Mouse (Mus musculus) forebrain, embryonic 13.5 days (tissue): ENCODE results near the gene Mapkapk2. TPM values are rescaled to one million over a fixed set of nuclear protein-coding genes. Genes with fewer than 3 reads are reported as not detected.
"Not testable (repeated sequence)": the region's sequence is repeated elsewhere in the genome, so short reads cannot be mapped to it uniquely, and the experiment has no call there.

Experiments
- ATAC-seq: fragments of 200-750 bp; cut with Nextera tagmentation; 2 replicates; pipeline ENCODE4 v1.8.0; 2017
- H3K27ac ChIP-seq: fragments of 300-500 bp; sonication (generic); 2 replicates; pipeline ENCODE4 v1.5.1; 2015; ENCODE audit warnings: inconsistent platforms, mild to moderate bottlenecking, moderate library complexity
- H3K27me3 ChIP-seq: fragments of 300-500 bp; sonication (generic); 2 replicates; pipeline ENCODE4 v1.6.1; 2015; ENCODE audit warnings: mild to moderate bottlenecking, inconsistent platforms
- H3K36me3 ChIP-seq: fragments of 300-500 bp; sonication (generic); 2 replicates; pipeline ENCODE4 v1.6.1; 2015; ENCODE audit warnings: mild to moderate bottlenecking, inconsistent platforms; ENCODE audit not compliant: poor library complexity, severe bottlenecking
- H3K4me1 ChIP-seq: fragments of 300-500 bp; sonication (generic); 2 replicates; pipeline ENCODE4 v1.6.1; 2015; ENCODE audit warnings: inconsistent platforms
- H3K4me2 ChIP-seq: fragments of 300-500 bp; sonication (generic); 2 replicates; pipeline ENCODE4 v1.6.1; 2015; ENCODE audit warnings: inconsistent platforms, mild to moderate bottlenecking, moderate library complexity
- H3K4me3 ChIP-seq: fragments of 300-500 bp; sonication (generic); 2 replicates; pipeline ENCODE4 v1.5.1; 2015; ENCODE audit warnings: mild to moderate bottlenecking, inconsistent platforms
- H3K9ac ChIP-seq: fragments of 300-500 bp; sonication (generic); 2 replicates; pipeline ENCODE4 v1.6.1; 2015; ENCODE audit warnings: mild to moderate bottlenecking, inconsistent platforms
- H3K9me3 ChIP-seq: fragments of 300-500 bp; sonication (generic); replicated peaks from 2 replicates; pipeline ENCODE4 v1.6.1; 2016; ENCODE audit warnings: inconsistent platforms
- WGBS: fragments of 180-500 bp; shearing (Covaris S2); methylation state at CpG from one replicate; pipeline ENCODE4 v1.1.7; 2015; 5-methylcytosine and 5-hydroxymethylcytosine counted together
- polyA plus RNA-seq: library from polyadenylated mRNA; unstranded; fragments of >200 nt; fragmentation: Nextera tagmentation; extraction: Ambion mirVana; gene quantifications from 2 replicates; pipeline ENCODE4 v1.2.1, GENCODE M21; 2015

Gene Mapkapk2
- 28.4 and 30.5 TPM in 2 replicates for polyA plus RNA-seq

DNA sequence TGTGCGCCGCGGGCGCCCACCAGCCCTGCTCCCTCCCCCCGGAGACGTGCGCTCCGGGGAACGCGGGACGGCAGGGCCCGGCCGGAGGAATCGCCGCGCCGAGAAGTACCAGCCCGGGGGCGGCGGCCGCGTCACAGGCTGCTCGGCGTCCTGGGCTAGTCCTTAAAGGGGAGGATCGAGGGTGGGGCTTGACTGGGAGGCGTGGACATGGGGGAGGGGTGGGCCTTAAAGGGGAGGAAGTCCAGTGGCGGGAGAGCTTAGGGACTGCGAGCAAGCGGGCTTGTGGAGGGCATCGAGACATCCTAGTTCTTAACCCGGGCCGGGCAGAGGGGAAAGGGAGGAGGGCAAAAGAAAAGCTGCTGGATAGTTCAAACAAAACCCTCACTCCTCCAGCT, at the start of gene Mapkapk2:
Gene Mapkapk2 (minus strand): TSS at position 127 of the 395 bp plus-strand sequence.
- H3K4me1 ChIP-seq: peaks cover 37% of the 10 kb centered on the region
- ATAC-seq: peak; percentile 95

DNA sequence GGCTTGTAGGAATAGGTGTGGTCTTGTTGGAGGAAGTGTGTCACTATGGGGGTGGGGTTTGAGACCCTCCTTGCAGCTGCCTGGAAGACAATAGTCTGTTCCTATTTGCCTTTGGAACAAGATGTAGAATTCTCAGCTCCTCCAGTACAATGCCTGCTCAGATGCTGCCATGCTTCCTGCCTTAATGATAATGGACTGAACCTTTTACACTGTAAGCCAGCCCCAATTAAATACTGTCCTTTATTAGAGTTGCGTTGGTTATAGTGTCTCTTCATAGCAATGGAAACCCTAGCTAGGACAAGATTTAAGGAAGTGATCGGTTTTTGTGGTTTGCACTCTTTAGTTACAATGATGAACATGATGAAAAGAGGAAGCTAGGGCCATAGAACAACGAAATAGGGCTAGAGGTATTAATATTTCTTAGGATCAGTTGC, 48.6 kb upstream of the Mapkapk2 start:
- no peak for ATAC-seq
- Histone ChIP-seq H3K4me1 (no peaks in the 10 kb centered on the region), H3K9me3 (no peaks in the 10 kb centered on the region), H3K27ac (no peak overlapping the region), H3K4me2 (no peak overlapping the region), H3K9ac (no peak overlapping the region), H3K27me3 (peaks cover 2% of the 10 kb centered on the region; the same call in 1 of the 2 replicates), H3K36me3 (no peaks in the 10 kb centered on the region), H3K4me3 (no peak overlapping the region)
- 83% methylated on average over 3 of the region's 3 CpGs for WGBS

More for the DNA sequence above, at the start of gene Mapkapk2:
- Histone ChIP-seq H3K4me3 (peak within 1 kb of the TSS; percentile 92), H3K27ac (peak within 1 kb of the TSS; percentile 79), H3K4me2 (peak within 1 kb of the TSS; percentile 81), H3K9ac (peak within 1 kb of the TSS; percentile 94), H3K36me3 (no peaks in the 10 kb centered on the region), H3K27me3 (no peaks in the 10 kb centered on the region), H3K9me3 (no peaks in the 10 kb centered on the region)
- under 1% methylated on average over 25 of the region's 32 CpGs for WGBS

DNA sequence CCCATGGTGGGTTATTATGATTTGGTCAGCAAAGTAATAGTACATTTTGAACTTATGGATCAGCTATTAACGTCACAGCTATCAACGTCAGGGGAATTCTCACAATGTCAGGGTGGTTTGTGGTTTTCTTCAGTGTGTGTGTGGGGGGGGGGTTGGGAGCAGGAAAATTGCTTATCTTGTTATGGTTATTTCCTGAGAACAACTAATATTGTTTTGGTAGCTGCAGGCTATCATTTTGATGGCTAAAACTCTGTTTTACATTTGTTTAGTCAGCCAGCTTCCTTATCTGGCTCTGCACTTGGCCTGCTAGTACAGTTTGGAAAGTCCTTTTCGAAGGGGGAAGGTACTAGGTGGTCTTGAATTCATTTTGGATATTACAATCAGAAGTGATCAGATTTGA, 47.6 kb upstream of the Mapkapk2 start:
- H3K36me3 ChIP-seq, H3K27ac ChIP-seq, H3K4me2 ChIP-seq, H3K4me3 ChIP-seq, H3K4me1 ChIP-seq, H3K27me3 ChIP-seq, ATAC-seq, H3K9me3 ChIP-seq, H3K9ac ChIP-seq: not testable (repeated sequence)
- WGBS: 90% methylated on average over 3 of the region's 3 CpGs

DNA sequence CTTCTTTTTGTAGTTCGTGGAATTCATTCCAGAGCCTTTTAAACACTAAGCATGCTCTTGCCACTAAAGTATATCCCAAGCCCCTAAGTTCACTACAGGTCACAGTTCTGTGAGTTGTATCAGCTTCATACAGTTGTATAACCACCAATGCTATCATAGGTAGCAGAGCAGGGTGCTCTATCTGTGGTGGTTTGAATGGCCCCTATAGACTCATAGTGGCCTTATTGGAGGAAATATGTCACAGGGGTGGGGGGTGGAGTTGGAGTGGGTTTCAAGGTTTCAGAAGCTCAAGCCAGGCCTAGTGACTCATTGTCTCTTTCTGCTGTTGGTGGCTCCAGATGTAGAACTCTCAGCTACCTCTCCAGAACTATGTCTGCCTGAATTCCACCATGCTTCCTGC, 44.8 kb upstream of the Mapkapk2 start:
- no peaks in the 10 kb centered on the region for H3K36me3 ChIP-seq
- H3K9ac ChIP-seq: no peak overlapping the region
- 88% methylated on average over 1 of the region's 1 CpGs for WGBS
- H3K4me1 ChIP-seq: 0 out of 2 replicates have a peak, but pooled peaks cover 9% of the 10 kb centered on the region
- H3K4me2 ChIP-seq: no peak overlapping the region
- H3K27ac ChIP-seq: no peak overlapping the region
- H3K27me3 ChIP-seq: no peaks in the 10 kb centered on the region
- no peak overlapping the region for H3K4me3 ChIP-seq
- H3K9me3 ChIP-seq: no peaks in the 10 kb centered on the region
- ATAC-seq: no peak

DNA sequence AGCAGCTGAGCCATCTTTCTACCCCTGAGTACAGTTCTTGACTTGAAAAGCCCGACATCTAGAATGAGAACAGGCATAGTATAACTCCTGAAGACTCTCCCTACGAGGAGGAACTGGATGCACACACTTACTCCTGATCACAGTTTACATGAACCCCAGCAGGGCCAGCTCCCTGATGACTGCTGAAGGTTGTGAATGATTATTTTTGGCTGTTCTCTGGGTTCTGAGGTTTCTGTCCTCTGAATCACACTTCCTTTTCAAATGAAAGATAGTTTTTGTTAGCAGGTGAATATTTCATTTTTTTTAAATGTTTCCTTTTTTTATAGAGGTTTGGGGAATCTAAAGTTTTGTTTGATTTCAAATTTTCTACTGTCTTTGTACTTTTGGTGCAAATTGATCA, 43.8 kb upstream of the Mapkapk2 start:
- Histone ChIP-seq H3K36me3 (no peaks in the 10 kb centered on the region), H3K9ac (no peak overlapping the region), H3K27ac (no peak overlapping the region), H3K4me3 (no peak overlapping the region), H3K4me2 (no peak overlapping the region), H3K27me3 (no peaks in the 10 kb centered on the region), H3K9me3 (no peaks in the 10 kb centered on the region), H3K4me1 (peaks cover 17% of the 10 kb centered on the region)
- 74% methylated on average over 2 of the region's 2 CpGs for WGBS
- no peak for ATAC-seq

DNA sequence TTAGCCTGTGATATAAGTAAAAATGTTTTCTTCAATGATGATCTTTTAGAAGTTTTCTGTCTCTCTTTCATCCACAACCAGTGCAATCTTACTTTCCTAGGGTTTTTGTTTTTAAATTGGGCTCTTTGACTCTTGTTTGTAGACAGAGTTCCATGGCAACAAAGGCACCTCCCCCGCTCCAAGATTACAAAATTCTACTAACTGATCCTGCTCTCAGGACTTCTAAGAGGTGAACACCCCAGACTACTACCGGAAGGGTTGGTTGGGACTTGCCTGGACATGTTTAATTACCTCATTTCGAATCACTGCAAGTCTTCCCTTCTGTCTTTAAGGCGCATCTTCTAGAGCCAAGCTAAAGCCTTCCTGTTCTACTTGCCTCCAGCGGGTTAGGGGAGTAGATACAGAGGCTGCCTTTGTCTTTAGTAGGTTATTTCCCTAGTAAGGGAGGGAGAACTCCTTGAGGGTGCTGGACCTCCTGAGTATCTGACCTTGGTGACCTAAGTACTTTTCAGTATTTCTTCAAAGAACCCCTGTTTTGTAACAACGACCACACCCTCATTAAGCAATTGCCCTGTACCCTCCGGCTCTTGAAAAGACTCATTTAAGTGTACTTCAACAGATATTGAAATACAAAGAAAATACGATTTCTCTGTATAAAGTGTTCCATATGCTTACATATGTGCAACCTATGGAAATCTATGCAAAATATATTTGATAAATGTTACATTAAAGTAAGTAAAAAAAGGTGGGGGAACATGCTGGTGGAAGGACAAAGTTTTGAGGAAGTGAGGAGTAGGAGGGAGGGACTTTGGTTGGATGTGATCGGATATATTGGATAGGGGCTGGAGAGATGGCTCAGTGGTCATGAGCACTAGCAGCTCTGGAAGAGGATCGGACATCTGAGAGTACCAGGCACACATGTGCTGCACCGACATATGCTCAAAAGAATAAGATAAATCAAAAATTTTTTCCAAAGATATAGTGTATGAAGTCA, 41.8 kb upstream of the Mapkapk2 start:
- 65% methylated on average over 11 of the region's 11 CpGs for WGBS
- no peaks in the 10 kb centered on the region for H3K36me3 ChIP-seq
- no peak overlapping the region for H3K9ac ChIP-seq
- 0 out of 2 replicates have a peak overlapping the region, but pooled peaks have one; percentile 80 for H3K4me3 ChIP-seq
- H3K27me3 ChIP-seq: no peaks in the 10 kb centered on the region
- ATAC-seq: no peak
- peaks cover 38% of the 10 kb centered on the region for H3K4me1 ChIP-seq
- peak overlapping the region; percentile 71 for H3K4me2 ChIP-seq
- H3K27ac ChIP-seq: no peak overlapping the region
- H3K9me3 ChIP-seq: no peaks in the 10 kb centered on the region

DNA sequence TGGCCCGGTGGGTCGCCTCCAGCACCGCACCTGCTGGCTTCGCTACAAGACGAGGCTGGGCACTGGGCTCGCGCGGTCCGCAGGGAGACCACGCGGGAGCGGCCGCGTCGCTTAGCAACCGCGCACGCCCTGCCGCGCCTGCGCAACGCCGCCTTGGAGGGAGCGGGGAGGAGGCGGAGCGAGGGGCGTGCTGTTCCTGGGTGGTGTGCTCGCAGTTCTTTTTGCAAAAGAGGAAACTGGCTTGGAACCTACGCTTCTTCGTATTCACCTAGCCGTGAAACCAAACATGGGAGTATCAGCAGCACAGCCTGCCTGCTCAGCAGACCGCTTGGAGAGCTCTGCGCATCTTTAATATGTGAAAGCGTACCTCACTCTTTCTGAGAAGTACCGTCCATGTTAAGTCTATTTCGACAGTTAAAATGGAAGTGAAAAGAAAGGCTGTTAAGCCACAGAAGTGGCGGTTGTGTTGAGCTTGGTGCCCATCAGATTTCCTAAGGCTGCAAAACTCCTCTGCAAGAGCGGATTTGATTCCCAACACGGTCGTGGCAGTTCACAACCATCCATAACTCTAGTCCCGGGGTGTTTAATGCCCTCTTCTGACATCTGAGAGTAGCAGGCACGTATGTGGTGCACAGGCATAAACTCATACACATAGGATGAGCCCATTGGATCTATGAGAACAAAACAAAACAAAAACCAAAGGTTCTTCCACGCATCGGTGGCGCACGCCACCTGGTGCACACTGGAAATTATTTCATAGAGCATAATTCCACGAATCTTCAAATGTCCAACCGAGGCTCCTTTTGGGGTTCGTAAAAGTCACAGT, 40.8 kb upstream of the Mapkapk2 start, which contains the start of gene Dyrk3:
Gene Dyrk3 (minus strand): TSS at position 150 of the 826 bp plus-strand sequence.
- WGBS: 7% methylated on average over 47 of the region's 49 CpGs

DNA sequence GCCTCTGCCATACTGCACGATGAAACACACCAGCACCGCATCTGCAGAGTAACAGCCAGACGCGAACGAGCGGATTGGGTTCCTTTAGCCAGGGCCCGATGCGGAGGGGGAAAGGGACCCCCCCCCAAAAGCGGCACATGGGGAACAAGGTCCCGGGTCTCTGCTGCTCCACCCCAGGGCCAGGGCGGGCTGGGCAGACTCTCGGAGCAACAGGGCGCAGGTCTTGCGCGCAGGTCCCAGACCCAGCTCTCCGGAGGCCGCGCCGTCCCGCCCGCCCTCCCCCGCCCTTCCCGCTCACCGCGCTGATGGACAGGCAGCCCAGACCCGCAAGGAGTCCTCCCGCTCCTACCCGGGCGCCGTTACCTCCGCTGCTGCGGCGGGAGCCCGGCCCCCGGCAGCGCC, 40.1 kb upstream of the Mapkapk2 start:
- H3K9ac ChIP-seq: peak overlapping the region; percentile 88

More for the DNA sequence above, 40.8 kb upstream of the Mapkapk2 start, which contains the start of gene Dyrk3:
- peak within 1 kb of the TSS; percentile 91 for H3K27ac ChIP-seq
- H3K9me3 ChIP-seq: no peaks in the 10 kb centered on the region
- peaks cover 46% of the 10 kb centered on the region for H3K4me1 ChIP-seq
- peak; percentile 97 for ATAC-seq
- H3K27me3 ChIP-seq: no peaks in the 10 kb centered on the region
- peak within 1 kb of the TSS; percentile 80 for H3K4me3 ChIP-seq
- H3K36me3 ChIP-seq: no peaks in the 10 kb centered on the region
- peak within 1 kb of the TSS; percentile 71 for H3K4me2 ChIP-seq
- peak within 1 kb of the TSS; percentile 88 for H3K9ac ChIP-seq

DNA sequence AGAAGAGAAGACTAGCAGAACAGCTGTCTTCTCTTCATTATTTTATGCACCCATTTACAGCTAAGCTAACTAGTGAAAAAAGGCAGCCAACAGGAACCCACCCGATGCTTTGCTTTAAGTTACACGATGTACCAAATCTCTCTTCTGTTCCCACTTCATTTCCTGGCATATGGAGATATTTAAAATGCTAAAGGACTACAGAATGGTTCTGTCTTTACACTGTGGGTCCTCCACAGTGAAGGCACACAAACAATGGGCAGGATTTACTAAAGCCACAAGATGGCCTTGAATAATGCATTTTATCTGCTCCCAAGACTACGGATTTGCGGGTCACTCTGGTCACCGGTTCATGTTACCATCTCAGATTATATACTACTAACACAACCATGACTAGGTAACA, 39.5 kb upstream of the Mapkapk2 start:
- H3K9me3 ChIP-seq: no peaks in the 10 kb centered on the region
- H3K36me3 ChIP-seq: peaks cover 13% of the 10 kb centered on the region; the same call in 1 of the 2 replicates
- H3K9ac ChIP-seq: peak overlapping the region; percentile 88
- peak overlapping the region; percentile 71 for H3K4me2 ChIP-seq
- 4% methylated on average over 5 of the region's 5 CpGs for WGBS
- peaks cover 49% of the 10 kb centered on the region for H3K4me1 ChIP-seq
- peak overlapping the region; percentile 80 for H3K4me3 ChIP-seq
- no peak for ATAC-seq
- H3K27me3 ChIP-seq: no peaks in the 10 kb centered on the region
- no peak overlapping the region for H3K27ac ChIP-seq

More for the DNA sequence above, 40.1 kb upstream of the Mapkapk2 start:
- H3K27ac ChIP-seq: peak overlapping the region; percentile 91
- H3K4me1 ChIP-seq: peaks cover 49% of the 10 kb centered on the region
- no peaks in the 10 kb centered on the region for H3K9me3 ChIP-seq
- WGBS: 0% methylated on average over 26 of the region's 36 CpGs
- ATAC-seq: peak; percentile 87
- H3K36me3 ChIP-seq: peaks cover 7% of the 10 kb centered on the region; the same call in 1 of the 2 replicates
- H3K4me2 ChIP-seq: peak overlapping the region; percentile 71
- no peaks in the 10 kb centered on the region for H3K27me3 ChIP-seq
- peak overlapping the region; percentile 80 for H3K4me3 ChIP-seq

DNA sequence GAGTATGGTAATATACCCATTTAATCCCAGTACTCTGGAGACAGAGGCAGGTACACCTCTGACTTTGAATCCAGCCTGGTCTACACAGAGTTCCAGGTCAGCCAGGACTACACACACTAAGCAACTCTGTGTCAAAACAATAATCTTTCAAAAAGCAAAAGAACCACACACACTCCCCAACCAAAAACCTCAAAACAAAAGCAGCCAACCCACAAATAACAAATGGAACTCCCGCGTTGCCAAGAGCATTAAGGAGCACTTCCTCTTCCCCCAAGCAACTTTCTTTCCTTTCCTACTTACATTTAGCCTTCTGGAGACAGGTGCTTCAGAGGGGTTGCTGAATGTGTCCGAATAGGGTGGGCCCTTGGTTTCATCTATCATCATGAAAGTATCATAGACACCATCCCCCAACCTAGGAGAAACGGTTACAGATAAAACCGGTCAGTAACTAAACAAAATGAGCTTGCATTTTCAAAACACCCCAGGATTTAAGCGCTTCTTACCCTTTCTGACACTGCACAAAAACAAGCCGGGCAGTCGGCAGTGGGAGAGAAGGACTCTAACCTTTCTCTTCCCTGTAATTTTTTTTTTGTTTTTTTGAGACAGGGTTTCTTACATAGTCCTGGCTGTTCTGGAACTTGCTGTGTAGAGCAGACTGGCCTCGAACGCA, 38.5 kb upstream of the Mapkapk2 start:
- peak overlapping the region; percentile 80 for H3K4me3 ChIP-seq
- H3K27me3 ChIP-seq: no peaks in the 10 kb centered on the region
- peaks cover 49% of the 10 kb centered on the region for H3K4me1 ChIP-seq
- no peak overlapping the region for H3K27ac ChIP-seq
- H3K4me2 ChIP-seq: peak overlapping the region; percentile 71
- H3K9me3 ChIP-seq: no peaks in the 10 kb centered on the region
- ATAC-seq: no peak
- H3K9ac ChIP-seq: peak overlapping the region; percentile 34; the same call in 1 of the 2 replicates
- WGBS: 79% methylated on average over 10 of the region's 10 CpGs
- H3K36me3 ChIP-seq: peaks cover 16% of the 10 kb centered on the region; the same call in 1 of the 2 replicates

DNA sequence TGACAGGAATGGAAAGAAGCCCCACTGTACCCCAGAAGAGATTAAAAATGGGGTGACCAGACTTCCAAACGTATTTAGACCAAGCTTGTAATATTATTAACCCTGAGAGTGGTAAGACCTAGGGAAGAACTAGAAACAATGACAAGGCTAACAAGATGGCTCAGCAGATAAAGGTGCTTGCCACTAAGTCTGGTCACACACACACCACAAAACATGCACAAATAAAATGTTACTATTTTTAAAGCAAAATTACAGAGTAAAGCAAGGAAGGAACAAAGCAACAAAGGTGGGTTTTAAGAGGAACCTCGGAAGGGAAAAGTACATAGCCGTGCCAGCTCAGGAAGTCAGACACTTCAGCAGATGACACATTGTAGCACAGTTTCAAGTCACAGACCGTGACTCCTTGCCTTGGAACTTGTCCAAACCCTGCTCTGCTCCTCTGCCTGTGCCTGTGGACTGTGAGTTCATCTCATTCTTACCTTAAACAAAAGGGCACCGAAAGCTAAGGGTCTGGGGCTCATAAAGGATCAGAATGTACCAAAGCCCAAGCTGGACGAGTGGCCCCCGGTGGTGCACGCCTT, 37.4 kb upstream of the Mapkapk2 start:
- no peak for ATAC-seq
- peaks cover 49% of the 10 kb centered on the region for H3K4me1 ChIP-seq
- peak overlapping the region; percentile 71 for H3K4me2 ChIP-seq
- no peak overlapping the region; the same call in 1 of the 2 replicates for H3K9ac ChIP-seq
- 34% methylated on average over 8 of the region's 8 CpGs for WGBS
- H3K27me3 ChIP-seq: no peaks in the 10 kb centered on the region
- peak overlapping the region; percentile 68 for H3K27ac ChIP-seq
- no peak overlapping the region for H3K4me3 ChIP-seq
- H3K36me3 ChIP-seq: peaks cover 26% of the 10 kb centered on the region
- no peaks in the 10 kb centered on the region for H3K9me3 ChIP-seq
